Mouse (Mus musculus): ENCODE measurements around the gene Gm21970. TPM values are rescaled to one million over a fixed set of nuclear protein-coding genes. Genes with fewer than 3 reads are reported as not detected.

Gene Gm21970
- polyA plus RNA-seq, 1 experiment from 2014 or later: not detected

DNA sequence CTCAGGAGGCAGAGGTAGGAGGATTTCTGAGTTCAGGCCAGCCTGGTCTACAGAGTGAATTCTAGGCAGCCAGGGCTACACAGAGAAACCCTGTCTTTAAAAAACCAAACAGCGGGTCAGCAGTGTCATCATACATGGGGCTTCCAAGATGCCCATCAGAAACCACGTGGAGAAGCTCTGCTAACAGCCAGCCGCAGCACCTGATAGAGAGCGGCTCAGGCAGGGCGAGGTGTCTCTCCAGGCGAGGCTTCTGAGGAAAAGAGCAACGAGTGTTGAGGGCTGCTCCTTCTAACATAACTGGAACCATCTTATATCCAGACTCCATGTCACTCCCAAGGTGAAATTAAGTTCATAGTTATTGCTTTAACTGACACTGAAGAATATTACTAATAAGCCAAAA, 57.4 kb downstream of the Gm21970 start:
- H3K27ac ChIP-seq: no peak overlapping the region

GRCm38 (mm10) chr16:91450137-91451064, 58.9 kb downstream of the Gm21970 start:
- Histone ChIP-seq H3K27ac (no peak overlapping the region), H3K79me2 (ENCODE audit: inconsistent target) (no peaks in the 10 kb centered on the region), H3K4me3 (ENCODE audit: inconsistent target) (no peak overlapping the region), H3K36me3 (ENCODE audit: inconsistent target) (no peaks in the 10 kb centered on the region)
- WGBS (ENCODE audit: missing documents): 93% methylated on average over 12 of the region's 12 CpGs

More for the DNA sequence above, 57.4 kb downstream of the Gm21970 start:
- Histone ChIP-seq H3K36me3 (ENCODE audit: inconsistent target) (no peaks in the 10 kb centered on the region), H3K79me2 (ENCODE audit: inconsistent target) (no peaks in the 10 kb centered on the region), H3K4me3 (ENCODE audit: inconsistent target) (no peak overlapping the region)
- 92% methylated on average over 7 of the region's 7 CpGs for WGBS (ENCODE audit: missing documents)

- no peaks in the 10 kb centered on the region for H3K79me2 ChIP-seq (ENCODE audit: inconsistent target)
- H3K27ac ChIP-seq: peak overlapping the region; percentile 86
- 0% methylated on average over 2 of the region's 2 CpGs for WGBS (ENCODE audit: missing documents)
- H3K4me3 ChIP-seq (ENCODE audit: inconsistent target): no peak overlapping the region
- H3K36me3 ChIP-seq (ENCODE audit: inconsistent target): no peaks in the 10 kb centered on the region
Measured at GRCm38 (mm10) chr16:91451949-91452348, 60.4 kb downstream of the Gm21970 start.

- Histone ChIP-seq H3K36me3 (ENCODE audit: inconsistent target) (no peaks in the 10 kb centered on the region), H3K4me3 (ENCODE audit: inconsistent target) (no peak overlapping the region)
- WGBS (ENCODE audit: missing documents): 5% methylated on average over 6 of the region's 6 CpGs
Measured at GRCm38 (mm10) chr16:91452363-91452896, 60.9 kb downstream of the Gm21970 start.

DNA sequence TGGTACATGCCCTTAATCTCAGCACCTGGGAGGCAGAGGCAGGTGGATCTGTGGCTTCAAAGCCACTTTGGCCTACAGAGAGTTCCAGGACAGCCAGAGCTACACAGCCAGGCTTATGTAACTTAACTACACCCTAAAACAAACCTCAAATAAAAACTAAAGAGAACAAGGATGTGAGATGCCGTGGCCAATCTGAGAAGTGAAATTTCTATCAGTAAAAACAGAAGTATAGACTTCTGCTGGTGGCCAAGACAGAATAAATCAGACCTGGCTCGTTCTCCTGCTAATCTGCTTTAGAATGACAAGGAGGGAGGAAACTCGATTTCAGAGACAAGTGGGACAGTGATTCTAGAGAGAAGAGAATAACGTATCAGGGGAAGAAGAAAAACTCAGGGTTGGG, 64.3 kb downstream of the Gm21970 start:
- no peak overlapping the region for H3K4me3 ChIP-seq (ENCODE audit: inconsistent target)
- peak overlapping the region; percentile 80 for H3K27ac ChIP-seq
- WGBS (ENCODE audit: missing documents): 4% methylated on average over 4 of the region's 4 CpGs
- no peaks in the 10 kb centered on the region for H3K79me2 ChIP-seq (ENCODE audit: inconsistent target)
- no peaks in the 10 kb centered on the region for H3K36me3 ChIP-seq (ENCODE audit: inconsistent target)

More at GRCm38 (mm10) chr16:91452363-91452896, 60.9 kb downstream of the Gm21970 start:
- peak overlapping the region; percentile 86 for H3K27ac ChIP-seq
- H3K79me2 ChIP-seq (ENCODE audit: inconsistent target): no peaks in the 10 kb centered on the region

DNA sequence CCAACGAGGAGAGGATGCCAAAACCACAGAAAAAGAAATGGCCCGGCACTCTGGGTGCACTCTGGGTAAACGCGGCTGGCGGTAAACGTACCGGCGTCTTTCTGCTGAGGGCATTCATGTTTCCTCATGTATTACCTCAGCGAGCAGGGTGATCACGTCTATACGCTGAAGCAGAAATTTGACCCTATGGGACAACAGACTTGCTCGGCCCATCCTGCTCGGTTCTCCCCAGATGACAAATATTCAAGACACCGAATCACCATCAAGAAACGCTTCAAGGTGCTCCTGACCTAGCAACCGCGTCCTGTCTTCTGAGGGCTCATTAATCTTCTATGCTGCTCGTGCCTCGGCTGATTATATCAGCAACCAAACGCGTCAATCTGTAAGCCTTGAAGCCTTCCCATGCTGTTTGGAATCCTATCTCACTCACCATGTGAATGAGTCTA, 66.8 kb downstream of the Gm21970 start:
- no peaks in the 10 kb centered on the region for H3K79me2 ChIP-seq (ENCODE audit: inconsistent target)
- no peak overlapping the region for H3K4me3 ChIP-seq (ENCODE audit: inconsistent target)
- no peak overlapping the region for H3K27ac ChIP-seq
- 78% methylated on average over 21 of the region's 21 CpGs for WGBS (ENCODE audit: missing documents)
- H3K36me3 ChIP-seq (ENCODE audit: inconsistent target): no peaks in the 10 kb centered on the region

DNA sequence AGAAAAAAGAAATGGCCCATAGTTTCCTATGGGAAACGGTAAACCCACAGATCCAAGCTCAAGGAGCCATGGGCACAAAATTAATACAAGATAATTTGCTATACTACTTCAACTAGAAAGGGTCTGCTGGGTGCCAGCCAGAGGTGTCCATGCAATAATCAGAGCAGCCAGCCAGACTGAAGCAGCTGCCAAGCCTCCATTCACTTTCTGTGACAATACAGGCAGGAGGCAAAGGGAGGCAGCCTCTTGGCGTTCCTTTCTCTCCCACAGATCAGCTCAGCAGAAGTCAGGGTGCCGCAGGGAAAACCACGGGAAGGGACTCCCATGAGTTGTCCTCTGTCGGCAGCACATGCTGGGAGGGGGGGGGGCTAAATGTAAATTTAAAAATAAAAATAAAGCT, 67.5 kb downstream of the Gm21970 start:
- H3K27ac ChIP-seq: no peak overlapping the region
- no peak overlapping the region for H3K4me3 ChIP-seq (ENCODE audit: inconsistent target)
- 94% methylated on average over 2 of the region's 5 CpGs for WGBS (ENCODE audit: missing documents)
- H3K36me3 ChIP-seq (ENCODE audit: inconsistent target): no peaks in the 10 kb centered on the region
- no peaks in the 10 kb centered on the region for H3K79me2 ChIP-seq (ENCODE audit: inconsistent target)

DNA sequence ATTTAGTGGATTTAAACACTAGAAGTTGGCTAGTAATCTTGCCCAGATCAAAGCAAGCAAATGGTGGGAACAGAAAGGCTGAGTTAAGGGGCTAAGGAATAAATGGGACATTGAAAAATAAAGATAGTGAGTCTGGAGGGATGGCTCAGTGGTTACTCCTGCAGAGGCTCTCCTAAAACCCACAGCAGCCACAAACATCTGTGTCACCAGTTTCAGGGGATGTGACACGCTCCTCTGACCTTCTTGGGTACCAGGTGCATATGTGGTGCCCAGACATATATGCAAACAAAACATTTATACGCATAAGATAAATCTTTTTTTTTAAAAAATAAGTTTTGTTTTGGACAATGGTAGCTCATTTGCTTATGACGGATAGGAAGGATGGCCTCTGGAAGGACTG, 67.9 kb downstream of the Gm21970 start:
- Histone ChIP-seq H3K4me3 (ENCODE audit: inconsistent target) (no peak overlapping the region), H3K79me2 (ENCODE audit: inconsistent target) (no peaks in the 10 kb centered on the region), H3K27ac (0 out of 2 replicates have a peak overlapping the region, but pooled peaks have one; percentile 96), H3K36me3 (ENCODE audit: inconsistent target) (no peaks in the 10 kb centered on the region)
- WGBS (ENCODE audit: missing documents): 92% methylated on average over 3 of the region's 3 CpGs

DNA sequence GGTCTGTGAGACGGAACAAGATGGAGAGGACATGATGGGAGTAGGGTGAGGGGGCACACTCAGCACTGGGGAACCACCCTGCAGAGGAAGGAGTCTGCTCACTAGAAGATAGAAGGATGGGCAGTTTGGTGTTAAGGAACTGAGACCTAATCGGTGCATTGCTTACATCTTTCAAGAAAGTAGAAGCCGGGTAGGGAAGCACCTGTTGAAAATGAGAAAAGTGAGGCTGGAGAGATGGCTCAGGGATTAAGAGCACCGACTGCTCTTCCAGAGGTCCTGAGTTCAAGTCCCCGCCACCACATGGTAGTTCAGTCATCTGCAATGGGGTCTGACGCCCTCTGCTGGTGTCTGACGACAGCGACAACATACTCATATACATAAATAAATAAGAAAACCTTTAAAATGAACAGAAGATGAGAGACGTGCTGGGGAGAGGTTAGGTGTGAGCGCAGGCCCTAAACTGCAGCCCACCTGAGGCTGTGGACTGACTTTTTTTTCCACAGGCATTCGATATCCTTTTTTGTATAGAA, 68.4 kb downstream of the Gm21970 start:
- Histone ChIP-seq H3K27ac (peak overlapping the region; percentile 96), H3K79me2 (ENCODE audit: inconsistent target) (no peaks in the 10 kb centered on the region), H3K36me3 (ENCODE audit: inconsistent target) (no peaks in the 10 kb centered on the region), H3K4me3 (ENCODE audit: inconsistent target) (no peak overlapping the region)
- 77% methylated on average over 10 of the region's 11 CpGs for WGBS (ENCODE audit: missing documents)

DNA sequence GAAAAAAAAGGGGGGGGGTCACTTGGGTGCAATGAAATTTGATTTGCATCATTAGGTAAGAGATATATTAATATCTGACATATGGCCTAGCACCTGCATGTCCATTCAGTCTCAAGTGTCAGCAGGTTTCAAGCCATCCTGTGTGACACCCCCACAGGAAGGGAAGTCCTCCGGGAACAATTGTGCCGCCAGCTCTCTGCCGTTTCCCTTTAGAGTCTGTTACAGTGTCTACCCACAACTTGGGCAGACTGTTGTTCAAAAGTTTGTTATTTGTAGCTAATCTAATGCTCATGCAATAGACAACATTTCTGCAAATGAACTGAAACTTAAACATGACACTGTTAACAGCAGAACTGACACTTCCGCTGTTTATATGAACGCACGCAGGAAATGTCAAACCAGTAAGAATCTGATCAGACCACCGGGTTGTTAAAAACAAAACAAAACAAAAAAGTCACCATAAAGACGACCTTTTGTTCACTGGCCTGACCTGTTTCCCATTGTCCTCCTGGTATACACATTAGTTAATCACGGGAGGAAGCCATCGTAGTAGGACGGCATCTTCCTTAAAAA, 69.6 kb downstream of the Gm21970 start:
- WGBS (ENCODE audit: missing documents): 1% methylated on average over 11 of the region's 11 CpGs
- peaks cover 11% of the 10 kb centered on the region for H3K79me2 ChIP-seq (ENCODE audit: inconsistent target)
- no peaks in the 10 kb centered on the region for H3K36me3 ChIP-seq (ENCODE audit: inconsistent target)
- H3K27ac ChIP-seq: peak overlapping the region; percentile 96
- H3K4me3 ChIP-seq (ENCODE audit: inconsistent target): peak overlapping the region; percentile 10

DNA sequence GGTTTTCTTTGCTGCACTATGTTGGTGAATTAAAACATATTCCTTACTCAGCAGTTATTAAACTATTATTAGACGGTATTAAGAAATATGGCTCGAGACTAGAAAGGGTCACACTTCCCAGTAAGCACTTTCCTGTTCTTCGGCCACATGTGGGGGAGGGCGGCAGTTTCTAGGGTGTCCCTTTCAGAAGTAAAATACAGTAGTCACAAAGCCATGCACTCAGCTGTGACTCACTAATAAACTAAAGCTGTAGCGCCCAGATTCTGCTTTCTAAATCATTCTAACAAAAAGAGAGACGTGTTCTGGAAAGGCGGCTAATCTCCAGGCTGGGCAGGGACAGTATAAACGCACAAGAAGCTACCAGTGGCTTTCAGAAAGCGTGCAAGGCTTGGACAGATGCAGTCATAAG, 70.3 kb downstream of the Gm21970 start:
- peaks cover 17% of the 10 kb centered on the region for H3K79me2 ChIP-seq (ENCODE audit: inconsistent target)
- no peak overlapping the region; the same call in 1 of the 2 replicates for H3K4me3 ChIP-seq (ENCODE audit: inconsistent target)
- 11% methylated on average over 9 of the region's 9 CpGs for WGBS (ENCODE audit: missing documents)
- H3K36me3 ChIP-seq (ENCODE audit: inconsistent target): no peaks in the 10 kb centered on the region
- peak overlapping the region; percentile 96 for H3K27ac ChIP-seq

DNA sequence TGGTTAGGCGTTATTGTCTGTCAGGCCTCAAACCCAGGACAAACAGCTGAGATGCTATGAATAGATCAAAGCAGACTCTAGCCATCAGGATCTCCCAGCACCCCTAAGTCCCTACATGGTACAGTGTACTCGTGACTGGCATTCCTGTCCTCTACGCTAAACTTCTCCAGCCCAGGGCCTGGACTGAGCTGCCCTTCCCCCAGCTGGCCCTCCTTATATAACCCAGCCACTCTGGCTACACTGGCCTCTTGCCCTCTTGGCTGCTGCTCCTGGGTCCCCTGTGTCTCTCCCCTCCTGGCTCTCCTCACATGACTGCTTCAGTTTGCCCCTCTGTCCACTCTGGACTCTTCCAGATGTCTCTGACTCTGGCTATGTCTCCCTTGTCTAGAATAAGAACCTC, 71.1 kb downstream of the Gm21970 start:
- Histone ChIP-seq H3K4me3 (ENCODE audit: inconsistent target) (no peak overlapping the region), H3K36me3 (ENCODE audit: inconsistent target) (no peaks in the 10 kb centered on the region), H3K79me2 (ENCODE audit: inconsistent target) (peaks cover 26% of the 10 kb centered on the region), H3K27ac (peak overlapping the region; percentile 96)
- WGBS (ENCODE audit: missing documents): 82% methylated on average over 3 of the region's 3 CpGs

- peak overlapping the region; percentile 96 for H3K27ac ChIP-seq
- WGBS (ENCODE audit: missing documents): 55% methylated on average over 2 of the region's 2 CpGs
- H3K36me3 ChIP-seq (ENCODE audit: inconsistent target): no peaks in the 10 kb centered on the region
- peaks cover 33% of the 10 kb centered on the region for H3K79me2 ChIP-seq (ENCODE audit: inconsistent target)
- no peak overlapping the region for H3K4me3 ChIP-seq (ENCODE audit: inconsistent target)
Measured at GRCm38 (mm10) chr16:91463400-91463799, 71.9 kb downstream of the Gm21970 start.

DNA sequence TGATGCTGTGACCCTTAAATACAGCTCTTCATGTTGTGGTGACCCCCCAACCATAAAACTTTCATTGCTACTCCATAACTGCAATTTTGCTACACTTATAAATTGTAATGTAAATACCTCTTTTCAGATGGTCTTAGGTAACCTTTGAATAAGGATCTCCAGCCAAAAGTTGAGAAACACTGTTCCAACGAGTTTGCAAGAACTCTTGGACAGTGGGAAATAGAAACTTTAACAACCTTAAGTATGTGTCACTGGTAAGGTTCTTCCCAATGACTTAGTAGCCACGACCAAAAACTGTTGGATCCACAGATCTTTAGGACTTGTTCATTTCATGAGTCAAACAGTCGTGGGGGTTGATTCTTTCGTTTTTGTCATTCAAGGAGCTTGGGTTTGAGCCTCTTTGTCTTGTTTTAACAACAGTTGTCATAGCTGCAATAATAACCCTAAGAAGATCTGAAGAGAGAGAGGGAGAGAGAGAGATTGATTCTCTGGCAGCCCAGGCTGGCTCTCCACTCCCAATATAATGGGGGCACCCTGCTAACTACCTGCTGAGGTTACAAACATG, 72.4 kb downstream of the Gm21970 start:
- Histone ChIP-seq H3K36me3 (ENCODE audit: inconsistent target) (no peaks in the 10 kb centered on the region), H3K27ac (peak overlapping the region; percentile 96), H3K4me3 (ENCODE audit: inconsistent target) (peak overlapping the region; percentile 66), H3K79me2 (ENCODE audit: inconsistent target) (peaks cover 36% of the 10 kb centered on the region)
- WGBS (ENCODE audit: missing documents): 54% methylated on average over 4 of the region's 4 CpGs
